ENCODE assay signal across 9 mouse cellular contexts in genomic region chr9:118622376-118623166, GRCm38 (mm10). TPM values are rescaled to one million over a fixed set of nuclear protein-coding genes. Genes with fewer than 3 reads are reported as not detected.
DNase-seq lines count a peak whose midpoint lies in the region; ATAC-seq and TF ChIP-seq lines count a peak whose summit lies in the region.
"Had no signal": no experiment of that assay in that cellular context is flagged by ENCODE, and none has a peak within 500 bp of the region (broad histone marks: within the 10 kb centered on the region; RNA-seq: fewer than 3 reads in every experiment).

No protein-coding gene starts in this region.

- TF ChIP-seq POLR2A in brain, embryonic 14.5 days (IDR thresholded peaks at IDR 0.05; ENCODE audit: borderline replicate concordance, extremely low read depth, insufficient read depth, insufficient read length, poor library complexity, severe bottlenecking): no peak

- no peak overlapping the region; the same call in 1 of the 2 replicates for H3K27ac ChIP-seq in kidney, embryonic 15.5 days
- no peak overlapping the region for H3K27ac ChIP-seq in forebrain, embryonic 15.5 days (replicated peaks)
- no peak overlapping the region for H3K27ac ChIP-seq in forebrain, embryonic 11.5 days (ENCODE audit: low read depth, low read length)
- H3K27ac ChIP-seq: macrophage had no signal

- DNase-seq in left cerebral cortex, postnatal 25 days (ENCODE audit: low spot score in 2 of 2): peak; percentile 16 to 24
- DNase-seq in left cerebral cortex, adult 11 months (ENCODE audit: low spot score): no peak
- peak; percentile 29 for DNase-seq in brain, embryonic 14.5 days (ENCODE audit: low read depth)
- peak; percentile 75 to 86 for DNase-seq in lung, postnatal 4 days
- DNase-seq in forebrain, embryonic 11.5 days (ENCODE audit: low spot score): no peak
- DNase-seq in cerebellum, adult 11 months: no peak

- H3K36me3 ChIP-seq in kidney, embryonic 15.5 days: peaks cover 11% of the 10 kb centered on the region
- no peaks in the 10 kb centered on the region for H3K36me3 ChIP-seq in forebrain, embryonic 15.5 days
- H3K36me3 ChIP-seq in forebrain, embryonic 11.5 days (ENCODE audit: control insufficient read depth, insufficient read depth, low read length): no peaks in the 10 kb centered on the region

- peaks cover 64% of the 10 kb centered on the region for H3K4me1 ChIP-seq in kidney, embryonic 15.5 days
- H3K4me1 ChIP-seq in forebrain, embryonic 15.5 days: no peaks in the 10 kb centered on the region
- peaks cover 1% of the 10 kb centered on the region; the same call in 1 of the 2 replicates for H3K4me1 ChIP-seq in forebrain, embryonic 11.5 days (replicated peaks; ENCODE audit: control insufficient read depth, insufficient read depth, low read length)

- no peak overlapping the region for H3K4me2 ChIP-seq in kidney, embryonic 15.5 days
- no peak overlapping the region for H3K4me2 ChIP-seq in forebrain, embryonic 15.5 days (replicated peaks)
- no peak overlapping the region for H3K4me2 ChIP-seq in forebrain, embryonic 11.5 days (ENCODE audit: low read depth, low read length, severe bottlenecking)

- H3K4me3 ChIP-seq in kidney, embryonic 15.5 days (replicated peaks): no peak overlapping the region
- H3K4me3 ChIP-seq in forebrain, embryonic 15.5 days: no peak overlapping the region
- H3K4me3 ChIP-seq in forebrain, embryonic 11.5 days (ENCODE audit: low read depth, low read length): no peak overlapping the region

- intact Hi-C loops in left cerebral cortex, postnatal 25 days (cut with DNase I): no loop called here

- H3K9me3 ChIP-seq in kidney, embryonic 15.5 days (replicated peaks): no peaks in the 10 kb centered on the region
- no peaks in the 10 kb centered on the region for H3K9me3 ChIP-seq in forebrain, embryonic 15.5 days
- no peaks in the 10 kb centered on the region for H3K9me3 ChIP-seq in forebrain, embryonic 11.5 days (ENCODE audit: control insufficient read depth, low read length)

- no peak for TF ChIP-seq CTCF in brain, embryonic 14.5 days (IDR thresholded peaks at IDR 0.05; ENCODE audit: borderline replicate concordance, extremely low read depth, insufficient read depth, insufficient read length)

- H3K9ac ChIP-seq in kidney, embryonic 15.5 days: no peak overlapping the region
- no peak overlapping the region for H3K9ac ChIP-seq in forebrain, embryonic 15.5 days (replicated peaks)
- H3K9ac ChIP-seq in forebrain, embryonic 11.5 days (ENCODE audit: low read length): no peak overlapping the region

- 0 out of 2 replicates have a peak, but pooled peaks have one; percentile 16 for ATAC-seq in kidney, embryonic 15.5 days (replicated peaks; ENCODE audit: low FRiP score)
- no peak for ATAC-seq in forebrain, embryonic 15.5 days (replicated peaks)
- no peak for ATAC-seq in forebrain, embryonic 11.5 days (replicated peaks; ENCODE audit: low FRiP score)

- no peaks in the 10 kb centered on the region for H3K27me3 ChIP-seq in kidney, embryonic 15.5 days
- H3K27me3 ChIP-seq in forebrain, embryonic 15.5 days: no peaks in the 10 kb centered on the region
- no peaks in the 10 kb centered on the region for H3K27me3 ChIP-seq in forebrain, embryonic 11.5 days (ENCODE audit: control insufficient read depth, insufficient read depth, low read length)

- WGBS in kidney, embryonic 15.5 days: 73% methylated on average over 18 of the region's 18 CpGs
- 78% methylated on average over 18 of the region's 18 CpGs for WGBS in forebrain, embryonic 15.5 days
- WGBS in forebrain, embryonic 11.5 days: 90% methylated on average over 18 of the region's 18 CpGs

RNA-seq across cellular contexts. Expression of gene Itga9, which starts 16.1 kb away (rescaled TPM):
- 1 to 10 TPM; 6.7 to 7.0 TPM for total RNA-seq in left cerebral cortex, postnatal 25 days (2021)
- polyA plus RNA-seq in brain, embryonic 14.5 days (2012; rRNA removed): 3.0 and 3.1 TPM in 2 replicates
- polyA plus RNA-seq in kidney, embryonic 15.5 days (2015; fragmentation: Nextera tagmentation; extraction: Ambion mirVana): 25.8 and 26.1 TPM in 2 replicates
- 1.6 and 2.4 TPM in 2 replicates for polyA plus RNA-seq in forebrain, embryonic 15.5 days (2015; fragmentation: Nextera tagmentation; extraction: Ambion mirVana)
- 6.3 and 7.1 TPM in 2 replicates for polyA plus RNA-seq in forebrain, embryonic 11.5 days (2014; fragmentation: Nextera tagmentation; extraction: Ambion mirVana)

Comparison
In these comparisons a context has a peak if more than half of its experiments do, and no peak if none do; other contexts are left out.
1. DNase-seq: peak in left cerebral cortex, postnatal 25 days (2 of 2), brain, embryonic 14.5 days (single experiment) and lung, postnatal 4 days (2 of 2); none in left cerebral cortex, adult 11 months (single experiment), forebrain, embryonic 11.5 days (single experiment) and cerebellum, adult 11 months (single experiment).